Mouse (Mus musculus): ENCODE results near the gene Lims1.

DNA sequence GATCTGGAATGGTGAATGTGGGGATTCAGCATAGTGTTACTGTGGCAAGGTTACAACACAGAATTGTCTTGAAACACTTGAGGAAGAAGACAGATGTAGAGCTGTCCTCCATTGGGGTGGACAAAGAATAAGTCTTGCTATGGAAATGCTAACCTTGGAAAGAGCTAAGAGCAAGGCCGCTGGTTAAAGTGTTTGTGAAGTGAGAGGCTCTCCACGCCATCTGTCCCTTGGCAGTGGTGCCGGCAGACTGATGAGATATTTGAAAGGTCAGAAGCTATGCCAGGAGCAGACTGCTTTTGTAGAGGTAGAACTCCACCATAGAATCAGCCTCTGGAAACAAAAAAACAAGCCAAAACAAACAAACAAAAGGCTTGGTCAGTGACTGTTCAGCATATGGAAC is 73.3 kb downstream of the Lims1 start:
- TF ChIP-seq CTCF (IDR thresholded peaks at IDR 0.05; ENCODE audit: borderline replicate concordance, insufficient read depth, low read length) (no peak), POLR2A (IDR thresholded peaks at IDR 0.05; ENCODE audit: low read depth, low read length) (no peak)
